Mouse (Mus musculus): ENCODE data around the gene Mrps18b.

Gene Mrps18b

DNA sequence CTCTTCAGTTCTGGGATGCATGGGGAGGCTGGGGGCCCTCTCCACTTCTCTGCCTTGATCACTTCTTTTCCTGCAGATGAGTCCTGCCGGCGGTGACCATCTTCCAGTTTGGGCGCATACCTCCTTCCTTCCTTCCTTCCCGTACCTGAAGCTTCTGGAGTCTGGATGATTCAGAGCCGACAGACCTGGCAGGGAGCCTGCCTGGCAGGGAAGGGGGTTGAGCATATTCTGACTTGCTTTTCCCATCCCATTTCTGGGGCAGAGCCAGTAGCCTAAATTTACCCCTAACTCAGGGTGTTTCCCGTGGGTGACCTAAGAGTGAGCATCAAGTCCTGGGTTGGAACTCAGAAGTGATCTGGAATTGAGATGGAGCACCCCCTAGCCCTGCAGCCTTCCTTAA is 41.5 kb downstream of the Mrps18b start:
- no peak for DNase-seq (ENCODE audit: low spot score)

DNA sequence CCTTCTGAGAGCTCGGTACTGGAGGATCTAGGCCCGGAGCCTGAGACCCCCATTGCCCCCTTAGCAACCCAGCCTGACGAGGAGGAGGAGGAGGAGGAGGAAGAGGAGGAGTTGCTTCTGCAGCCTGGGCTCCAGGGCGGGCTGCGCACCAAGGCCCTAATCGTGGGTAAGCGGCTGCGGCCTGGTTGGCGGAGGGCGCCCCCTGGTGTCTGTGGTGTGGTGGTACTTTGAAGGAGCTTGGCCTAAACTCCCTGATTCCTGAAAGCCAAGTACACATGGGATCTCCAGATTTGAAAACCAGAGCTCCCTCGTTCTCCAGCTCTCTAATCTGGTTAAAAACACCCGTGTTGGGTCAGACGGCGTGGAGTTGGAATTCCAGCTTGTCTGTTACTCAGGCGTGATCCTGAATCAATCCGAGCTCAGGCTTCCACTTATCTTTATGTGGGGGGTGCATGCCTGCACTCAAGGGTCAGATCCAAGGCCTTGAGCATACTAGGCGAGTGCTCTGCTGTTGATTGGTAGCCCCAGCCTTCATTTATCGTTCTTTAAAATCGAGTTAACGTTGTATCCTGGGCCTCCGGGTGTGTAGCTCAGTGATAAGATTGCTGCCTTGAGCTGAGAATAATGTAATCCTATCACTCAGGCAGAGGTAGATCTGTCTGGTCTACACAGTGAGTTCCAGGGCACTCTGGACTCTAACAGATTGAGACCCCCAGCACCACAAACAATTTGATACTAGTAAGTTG is 42.2 kb downstream of the Mrps18b start:
- no peak for DNase-seq (ENCODE audit: low spot score)

DNA sequence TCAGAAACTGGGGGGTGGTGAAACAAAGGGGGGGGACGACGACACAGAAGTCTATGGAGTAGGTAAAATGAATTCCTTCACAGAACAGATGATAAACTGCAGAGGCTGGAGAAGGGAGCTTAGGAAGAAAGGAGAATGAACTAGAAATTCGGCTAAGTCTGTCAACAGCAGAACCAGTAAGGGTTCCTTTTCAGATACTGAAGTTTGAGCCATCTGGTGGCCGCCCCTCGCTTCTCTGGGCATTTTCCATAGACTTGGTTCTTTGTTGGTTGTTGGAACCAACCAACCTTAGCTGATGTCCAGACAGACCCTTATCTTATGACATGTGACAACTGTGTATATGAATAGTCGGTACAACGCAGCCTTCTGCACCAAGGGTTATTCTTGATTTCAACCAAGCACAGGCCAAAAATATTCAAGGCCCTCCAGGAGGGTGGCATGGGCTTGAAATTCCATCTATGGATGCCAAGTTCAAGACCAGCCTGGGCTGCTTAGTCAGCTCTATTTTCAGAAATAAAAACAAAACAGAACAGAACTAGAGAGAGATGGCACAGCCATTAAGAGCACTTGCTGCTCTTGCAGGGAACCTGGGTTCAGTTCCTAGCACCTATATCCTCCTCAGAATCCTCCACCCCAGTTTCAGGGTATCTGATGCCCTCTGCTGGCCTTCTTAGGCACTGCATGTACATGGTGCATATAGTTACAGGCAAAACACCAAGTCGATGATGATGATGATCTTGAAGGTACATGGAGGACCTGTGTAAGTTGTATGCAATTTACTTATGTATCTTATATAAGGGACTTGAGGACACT is 45.1 kb downstream of the Mrps18b start:
- DNase-seq (ENCODE audit: low spot score) = no peak

DNA sequence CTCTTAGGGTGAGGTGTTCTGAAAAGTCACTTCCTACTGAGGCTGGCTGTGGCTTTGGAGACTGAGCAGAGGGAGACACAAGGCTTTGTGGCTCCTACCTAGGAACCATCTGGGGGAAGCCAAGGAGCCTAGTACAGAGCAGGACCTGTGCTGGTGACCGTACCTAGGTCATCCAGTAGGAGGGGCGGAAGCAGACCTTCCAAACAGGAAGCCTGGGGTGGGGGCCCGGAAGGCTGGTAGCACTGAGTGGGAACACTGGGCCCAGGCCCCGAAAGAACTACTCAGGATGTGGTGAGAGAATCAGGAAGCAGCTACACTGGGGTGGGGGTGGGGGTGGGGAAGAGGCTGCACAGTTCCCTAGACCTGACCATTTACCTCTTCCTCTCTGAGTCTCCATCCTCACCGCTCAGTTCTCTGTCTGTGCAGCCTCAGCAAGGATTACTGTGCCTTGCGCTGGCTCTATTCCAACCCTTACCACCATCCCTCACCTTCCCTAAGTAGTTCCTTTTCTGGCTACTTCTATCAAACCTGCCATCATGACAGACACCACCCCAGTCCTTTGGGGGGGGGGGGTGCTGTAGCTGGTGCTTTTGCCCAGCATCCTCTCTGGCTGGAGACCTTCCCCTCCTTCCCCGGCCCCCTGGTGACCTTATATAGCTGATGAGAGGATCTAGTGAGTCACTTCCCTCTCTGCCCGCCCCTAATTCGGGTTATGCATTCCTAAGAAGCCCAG is 45.9 kb downstream of the Mrps18b start:
- no peak for DNase-seq (ENCODE audit: low spot score)

DNA sequence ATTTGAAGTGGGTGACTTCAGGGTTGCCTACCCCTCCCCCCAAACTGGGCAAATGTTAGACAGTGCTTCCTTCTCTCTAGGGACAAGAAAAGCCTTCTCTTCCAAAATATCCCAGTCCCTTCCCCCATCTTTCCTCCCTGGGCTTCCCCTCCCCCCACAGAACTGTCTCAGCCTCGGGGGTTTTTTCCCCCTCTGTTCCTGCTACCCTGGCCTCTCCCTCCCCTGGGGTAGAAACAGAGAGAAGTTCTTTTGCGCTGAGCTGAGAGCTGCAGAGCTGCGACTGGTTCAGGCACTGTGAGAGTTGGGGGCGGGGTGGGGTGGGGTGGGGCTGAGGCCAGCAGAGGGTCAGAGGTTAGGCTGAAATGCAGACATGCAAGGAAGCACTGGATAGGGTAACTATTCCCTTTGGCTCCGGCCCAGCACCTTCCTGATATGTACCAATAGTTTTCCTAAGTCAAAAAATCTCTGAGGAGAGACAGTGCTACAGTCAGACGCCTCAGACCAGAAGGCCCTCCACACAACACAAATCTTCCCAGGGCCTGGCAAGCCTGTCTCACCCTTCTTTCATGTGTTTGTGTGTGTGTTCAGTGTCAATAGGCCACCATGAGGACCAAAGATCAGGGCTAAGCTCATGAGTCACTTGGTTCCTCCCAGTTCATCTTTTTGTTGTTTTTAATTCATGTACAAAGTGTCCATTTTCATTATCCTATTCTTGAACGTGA is 46.7 kb downstream of the Mrps18b start:
- DNase-seq (ENCODE audit: low spot score) = no peak

DNA sequence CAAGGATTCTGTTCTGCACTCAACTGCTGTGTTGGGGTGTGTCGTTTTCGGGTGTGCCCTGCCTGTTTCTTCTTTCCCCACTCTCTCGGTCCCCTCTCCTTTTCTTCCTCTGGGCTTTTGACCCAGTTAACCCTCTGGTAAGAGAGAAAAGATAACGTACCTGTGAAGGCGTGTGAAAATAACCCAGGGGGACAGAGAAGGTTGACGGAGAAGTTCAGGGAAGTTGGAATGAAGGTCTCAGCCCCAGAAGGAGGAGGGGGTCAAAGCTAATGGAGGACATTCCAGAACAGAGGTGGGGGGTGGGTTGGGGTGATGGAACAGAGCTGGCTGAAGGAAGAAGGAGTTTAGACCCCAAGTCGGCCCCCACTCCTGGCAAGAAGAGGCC is 47.2 kb downstream of the Mrps18b start:
- DNase-seq (ENCODE audit: low spot score) = no peak

DNA sequence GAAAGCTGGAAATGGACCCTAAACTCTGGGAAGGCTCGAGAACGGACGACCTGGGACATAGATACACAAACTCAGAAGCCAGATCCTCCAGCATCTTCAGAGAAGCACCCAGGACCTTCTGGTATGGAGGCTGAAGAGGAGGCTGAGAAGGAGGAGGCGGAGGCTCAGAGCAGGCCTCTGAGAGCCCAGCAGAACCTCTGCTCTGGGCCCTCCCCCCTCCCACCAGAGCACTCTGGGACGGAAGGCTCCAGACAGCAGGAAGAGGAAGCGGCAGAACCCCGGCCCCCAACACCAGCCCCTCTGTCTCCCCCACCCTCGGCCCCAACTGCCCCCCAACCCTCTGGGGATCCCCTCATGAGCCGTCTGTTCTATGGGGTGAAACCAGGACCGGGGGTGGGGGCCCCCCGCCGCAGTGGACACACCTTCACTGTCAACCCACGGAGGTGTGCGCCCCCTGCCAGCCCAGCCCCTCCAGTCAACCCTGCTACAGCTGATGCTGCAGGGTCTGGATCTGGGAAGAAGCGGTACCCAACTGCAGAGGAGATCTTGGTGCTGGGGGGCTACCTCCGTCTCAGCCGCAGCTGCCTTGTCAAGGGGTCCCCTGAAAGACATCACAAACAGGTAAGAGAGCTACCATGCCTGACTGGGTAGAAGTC is 47.9 kb downstream of the Mrps18b start:
- DNase-seq (ENCODE audit: low spot score) = no peak

DNA sequence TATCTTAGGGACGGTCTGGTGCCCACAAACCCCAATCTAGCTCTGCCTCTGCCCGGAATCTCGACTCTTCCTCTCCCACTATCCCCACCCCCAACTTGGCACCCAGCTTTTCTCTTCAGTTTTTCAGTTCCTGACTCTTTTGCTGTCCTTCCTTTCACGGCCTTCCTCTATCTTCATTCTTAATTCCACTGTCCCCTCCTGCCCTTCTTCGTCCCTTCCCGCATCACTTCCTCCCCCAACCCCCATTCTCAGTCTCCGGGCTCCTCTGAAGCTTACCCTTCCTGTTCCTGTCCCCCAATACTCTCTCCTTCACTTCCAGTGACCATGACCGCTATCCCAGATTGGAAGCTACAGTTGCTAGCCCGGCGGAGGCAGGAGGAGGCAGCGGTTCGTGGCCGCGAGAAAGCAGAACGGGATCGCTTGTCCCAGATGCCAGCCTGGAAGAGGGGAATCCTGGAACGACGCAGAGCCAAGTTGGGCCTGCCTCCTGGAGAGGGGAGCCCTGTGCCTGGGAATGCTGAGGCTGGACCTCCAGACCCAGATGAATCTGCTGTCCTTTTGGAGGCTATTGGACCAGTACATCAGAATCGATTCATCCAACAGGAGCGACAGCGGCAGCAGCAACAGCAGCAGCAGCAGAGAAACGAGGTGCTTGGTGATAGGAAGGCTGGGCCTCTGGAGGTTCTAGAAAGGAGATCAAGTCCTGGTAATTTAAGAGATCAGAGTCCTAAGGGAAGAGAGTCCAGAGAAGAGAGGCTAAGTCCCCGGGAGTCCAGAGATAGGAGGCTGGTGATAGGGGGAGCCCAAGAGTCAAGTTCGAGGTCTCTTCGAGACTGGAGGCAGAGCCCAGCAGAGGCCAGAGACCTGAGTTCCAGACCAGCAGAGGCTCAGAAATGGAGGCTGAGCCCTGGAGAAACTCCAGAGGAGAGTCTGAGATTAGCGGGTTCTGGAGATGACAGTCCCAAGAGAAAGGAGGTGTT is 49.0 kb downstream of the Mrps18b start:
- DNase-seq (ENCODE audit: low spot score) = no peak

DNA sequence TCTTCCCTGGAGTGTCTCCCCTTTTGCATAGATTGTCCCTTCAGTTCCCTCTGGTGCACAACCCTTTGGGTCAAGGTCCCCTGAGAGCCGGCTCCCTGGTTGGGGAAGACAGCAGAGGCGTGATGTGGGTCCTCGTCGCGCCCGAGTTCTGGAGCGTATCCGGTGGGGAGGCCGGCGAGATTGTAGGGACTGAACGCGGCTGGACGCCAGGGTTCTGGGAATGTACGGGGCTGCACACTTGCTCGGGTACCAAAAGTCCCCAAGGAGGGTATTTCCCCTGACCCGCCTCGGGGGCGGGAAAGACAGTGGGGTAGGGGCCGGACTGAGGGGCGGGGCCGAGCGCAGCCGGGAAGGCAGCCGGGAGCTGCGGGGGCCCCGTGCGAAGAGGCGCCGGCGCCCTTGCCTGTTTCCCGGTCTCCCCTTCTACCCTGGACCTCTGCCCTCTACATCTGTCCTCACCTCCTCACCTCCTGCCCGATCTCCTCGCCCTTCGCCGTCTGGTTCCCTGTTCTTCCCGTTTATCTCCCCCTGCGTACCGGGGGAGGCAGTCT is 49.8 kb downstream of the Mrps18b start:
- no peak for DNase-seq (ENCODE audit: low spot score)

DNA sequence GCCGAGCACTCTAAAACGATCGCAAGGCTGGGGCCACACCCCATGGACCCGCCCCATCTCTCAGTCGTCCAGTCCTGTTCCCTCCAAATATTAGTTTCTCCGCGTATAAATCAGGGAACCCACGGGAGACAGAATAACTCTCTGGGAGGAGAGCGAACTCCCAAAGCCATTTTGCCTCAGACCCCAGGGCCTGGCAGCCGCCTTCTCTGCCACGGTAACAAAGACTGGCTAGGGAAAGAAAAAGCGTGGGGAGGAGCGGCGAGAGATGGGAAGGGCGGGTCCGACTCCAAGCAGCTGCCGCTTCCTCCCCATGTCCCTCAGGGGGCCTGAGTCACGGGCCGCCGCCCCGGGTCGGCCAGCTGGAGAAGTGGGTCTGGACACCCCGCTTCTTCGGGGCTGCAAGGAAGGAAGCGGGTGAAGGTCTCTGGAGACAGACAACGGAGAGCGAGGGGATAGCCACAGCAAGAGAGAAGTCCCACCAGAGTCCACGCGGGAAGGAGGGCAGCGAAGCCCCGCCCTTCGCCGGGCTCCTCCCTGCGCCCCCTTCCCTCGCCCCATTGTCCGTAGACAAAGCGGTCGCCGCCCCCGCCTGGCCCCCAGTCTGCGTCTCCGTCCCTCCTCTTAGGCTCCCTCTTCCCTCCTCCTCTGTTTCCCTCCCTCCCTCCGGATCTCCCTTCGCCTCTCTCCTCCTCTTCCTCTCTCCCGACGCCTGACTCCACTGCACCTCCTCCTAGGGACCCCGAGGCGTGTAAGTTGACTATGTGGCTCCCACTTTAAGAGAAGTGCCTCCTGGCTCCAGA is 50.5 kb downstream of the Mrps18b start, which contains the start of gene Ppp1r18:
Gene Ppp1r18 (plus strand): TSS at position 113 of the 800 bp plus-strand sequence.
- no peak for DNase-seq (ENCODE audit: low spot score)

DNA sequence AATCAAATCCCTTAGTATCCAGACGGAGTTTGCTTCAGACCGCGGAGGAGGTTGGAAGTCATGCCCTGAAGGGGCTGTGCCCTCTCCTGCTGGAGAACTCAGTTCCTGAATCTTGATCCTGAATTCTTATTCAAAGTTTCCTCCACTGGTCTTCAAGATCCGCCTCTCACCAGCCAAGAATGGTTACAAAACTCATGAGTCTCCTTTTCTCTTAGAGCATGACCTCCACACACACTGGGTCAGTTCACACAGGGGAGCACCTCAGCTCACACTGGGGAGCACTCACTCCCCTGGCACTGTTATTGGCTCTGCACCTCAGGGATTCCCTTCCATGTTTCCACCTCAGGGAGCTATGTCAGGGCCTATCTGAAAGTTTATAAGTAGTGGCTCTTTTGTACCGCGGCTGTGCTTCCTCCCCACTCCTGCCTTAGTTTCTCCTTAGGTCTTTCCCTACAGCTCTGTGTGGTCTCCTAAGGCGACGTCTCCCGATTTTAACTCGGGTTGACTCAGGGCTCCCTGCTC is 51.3 kb downstream of the Mrps18b start:
- no peak for DNase-seq (ENCODE audit: low spot score)

DNA sequence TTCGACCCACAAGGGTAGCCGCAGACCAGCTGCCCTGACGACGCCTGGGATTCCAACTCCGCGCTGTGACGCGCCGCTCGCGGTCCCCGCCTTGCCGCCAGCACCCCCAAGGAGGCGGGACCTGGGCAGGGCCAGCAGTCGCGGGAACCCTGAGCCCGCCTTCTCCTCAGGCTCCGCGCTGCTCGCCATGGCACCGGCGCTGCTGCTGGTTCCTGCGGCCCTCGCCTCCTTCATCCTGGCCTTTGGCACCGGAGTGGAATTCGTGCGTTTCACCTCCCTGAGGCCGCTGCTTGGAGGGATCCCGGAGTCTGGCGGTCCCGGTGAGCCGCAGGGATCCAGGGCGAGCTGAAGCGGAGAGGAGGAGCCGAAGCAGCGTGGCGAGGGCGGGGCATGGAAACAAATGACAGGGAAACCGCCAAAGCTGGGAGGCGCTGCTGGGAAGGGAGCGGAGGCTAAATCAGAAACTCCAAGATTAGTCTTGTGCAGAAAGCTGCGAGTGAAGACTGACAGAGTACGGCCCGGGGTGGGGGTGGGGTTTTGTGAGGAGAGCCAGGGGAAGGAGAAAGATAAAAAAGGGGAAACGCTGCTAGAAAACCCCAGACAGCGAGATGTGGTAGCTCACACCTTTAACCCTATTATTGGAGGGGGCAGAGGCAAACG is 54.9 kb downstream of the Mrps18b start, which contains the start of gene Nrm:
Gene Nrm (plus strand): TSS at position 121 of the 660 bp plus-strand sequence.
- DNase-seq (ENCODE audit: low spot score) = no peak

DNA sequence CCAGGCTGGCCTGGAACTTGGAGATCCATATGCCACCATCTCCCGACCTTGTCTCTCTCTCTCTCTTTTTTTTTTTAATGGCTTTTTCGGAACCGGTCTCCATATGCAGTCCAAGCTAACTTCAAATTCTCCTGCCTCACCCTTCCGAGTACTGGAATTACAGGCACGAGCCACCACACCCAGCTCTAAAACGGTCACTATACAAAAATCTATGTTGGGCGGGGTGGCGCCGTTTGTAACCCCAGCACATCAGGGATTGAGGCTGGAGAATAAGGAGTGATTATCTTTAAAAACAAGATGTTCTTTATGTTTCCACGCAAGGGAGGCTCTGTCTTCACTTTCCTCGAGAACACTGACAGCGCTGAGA is 55.4 kb downstream of the Mrps18b start:
- DNase-seq (ENCODE audit: low spot score) = no peak
